Mouse (Mus musculus): ENCODE data around the gene Bphl.
"Not testable (repeated sequence)": the region's sequence is repeated elsewhere in the genome, so short reads cannot be mapped to it uniquely, and the experiment has no call there.

The Bphl gene

DNA sequence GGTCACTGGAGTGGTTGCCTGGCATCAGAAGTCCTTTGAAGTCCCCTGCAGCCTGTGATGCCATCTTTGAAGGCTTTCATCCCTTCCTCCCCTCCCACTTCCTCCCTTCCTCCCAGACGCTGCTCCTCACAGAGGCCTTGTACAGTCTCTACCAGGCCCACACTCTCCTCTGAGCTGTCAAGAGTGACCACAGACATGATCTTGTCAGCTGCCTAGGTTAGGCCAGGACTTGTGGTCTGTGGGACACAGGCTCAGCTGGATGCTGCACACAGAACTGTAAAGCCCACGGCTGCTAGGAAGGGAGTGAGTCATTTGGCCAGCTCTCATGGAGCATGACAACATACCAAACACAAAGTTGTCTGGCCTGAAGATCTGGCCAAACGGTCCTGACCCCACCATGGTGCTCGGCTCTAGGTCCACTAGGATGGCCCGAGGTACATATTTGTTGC is 50.8 kb downstream of the Bphl start:
- DNase-seq (ENCODE audit: low spot score in 2 of 2) = not testable (repeated sequence)

DNA sequence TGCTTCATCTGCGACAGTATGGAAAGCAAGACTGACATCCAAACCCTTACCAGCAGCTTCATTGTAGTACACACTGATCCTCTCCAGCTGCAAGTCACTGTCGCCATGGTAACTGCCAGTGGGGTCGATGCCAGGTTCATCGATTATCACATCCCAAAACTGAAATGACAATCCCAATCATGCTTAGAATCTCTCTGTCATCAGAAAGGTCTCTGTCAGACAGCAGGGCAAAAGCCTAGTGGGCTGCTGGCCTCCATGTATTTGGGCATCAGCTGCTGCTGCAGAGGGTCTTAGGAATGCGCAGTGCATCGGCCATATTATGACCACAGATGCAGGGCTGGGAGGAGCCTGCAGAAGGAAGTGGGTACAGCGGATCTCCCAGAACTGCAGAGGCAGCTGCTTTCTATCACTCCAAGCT is 51.5 kb downstream of the Bphl start:
- DNase-seq (ENCODE audit: low spot score in 2 of 2) = peak in 1 of 2 experiments; percentile 34

DNA sequence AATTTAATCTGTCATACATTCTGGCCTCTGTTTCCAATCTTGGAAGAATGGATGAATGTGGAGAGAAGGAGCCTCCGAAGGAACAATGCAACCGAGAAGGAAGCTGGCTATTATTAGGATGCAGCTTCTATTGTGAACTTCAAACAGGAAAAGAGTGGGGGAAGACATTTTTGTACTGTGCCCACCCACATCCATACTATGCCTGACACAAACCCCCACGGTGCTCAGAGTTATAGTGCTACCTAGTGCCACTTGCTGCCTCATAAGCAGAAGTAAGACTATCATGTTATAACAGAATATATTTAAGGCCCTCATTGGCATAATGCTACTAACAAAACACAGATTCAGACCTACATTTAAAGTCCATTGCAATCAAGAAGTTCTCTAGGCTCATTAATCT is 52.0 kb downstream of the Bphl start:
- no peak for DNase-seq (ENCODE audit: low spot score in 2 of 2)

DNA sequence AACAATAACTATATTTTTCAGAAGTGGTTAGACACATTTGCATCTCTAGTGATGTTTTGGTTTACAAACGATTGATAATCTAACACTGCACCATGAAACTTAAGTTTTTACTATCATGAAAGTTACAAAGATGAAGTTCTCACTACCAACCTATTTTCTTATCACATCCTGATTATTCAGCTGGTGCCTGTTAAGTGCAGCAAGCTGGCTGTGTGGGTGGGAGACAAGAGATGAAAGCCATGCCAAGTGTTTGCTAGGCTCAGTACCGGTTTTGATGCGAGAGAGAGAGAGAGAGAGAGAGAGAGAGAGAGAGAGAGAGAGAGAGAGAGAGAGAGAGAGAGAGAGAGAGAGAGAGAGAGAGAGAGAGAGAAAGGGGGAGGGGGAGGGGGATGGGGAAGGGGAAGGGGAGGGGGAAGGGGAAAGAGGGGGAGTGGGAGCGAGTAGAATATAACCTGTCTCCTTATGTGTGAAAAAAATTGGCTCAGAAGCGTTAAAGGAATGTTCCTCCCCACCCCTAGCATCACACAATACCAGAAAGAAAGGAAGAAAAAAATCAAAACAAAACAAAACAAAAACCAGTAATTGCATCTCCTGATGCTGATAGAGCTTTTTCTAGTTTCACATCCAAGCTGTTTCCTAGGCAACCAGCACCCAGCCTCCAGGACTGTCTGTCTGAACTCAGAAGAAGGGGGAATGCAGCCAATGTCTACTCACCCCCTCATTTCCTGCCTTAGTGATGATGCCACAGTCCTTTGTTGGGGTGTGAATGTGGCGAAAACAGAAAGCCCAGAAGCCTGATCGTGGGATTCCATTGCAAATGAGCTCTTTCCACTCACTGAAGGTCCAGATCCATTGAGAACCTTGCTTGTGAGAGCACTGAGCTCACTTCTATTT is 58.4 kb downstream of the Bphl start:
- DNase-seq (ENCODE audit: low spot score in 2 of 2) = peak; percentile 35 to 37

DNA sequence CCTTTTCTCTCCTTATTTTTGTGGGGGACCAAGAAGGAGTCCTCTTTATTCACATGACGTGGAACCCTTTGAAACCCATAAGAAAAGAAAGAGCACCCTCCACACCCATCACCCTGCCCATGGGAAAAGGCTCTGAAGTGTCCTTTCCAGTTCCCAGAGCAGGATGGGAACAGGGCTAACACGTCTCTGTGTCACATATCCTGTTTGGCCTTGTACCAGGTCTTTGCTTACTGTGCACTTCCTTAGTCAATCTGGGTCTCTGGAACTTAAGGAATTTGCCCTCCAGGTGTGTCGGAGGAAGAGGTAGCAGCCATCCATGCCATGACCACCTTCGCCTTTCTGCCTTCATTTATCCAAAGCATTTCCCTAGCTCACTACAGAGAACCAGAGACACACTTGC is 59.1 kb downstream of the Bphl start:
- DNase-seq (ENCODE audit: low spot score in 2 of 2) = no peak

DNA sequence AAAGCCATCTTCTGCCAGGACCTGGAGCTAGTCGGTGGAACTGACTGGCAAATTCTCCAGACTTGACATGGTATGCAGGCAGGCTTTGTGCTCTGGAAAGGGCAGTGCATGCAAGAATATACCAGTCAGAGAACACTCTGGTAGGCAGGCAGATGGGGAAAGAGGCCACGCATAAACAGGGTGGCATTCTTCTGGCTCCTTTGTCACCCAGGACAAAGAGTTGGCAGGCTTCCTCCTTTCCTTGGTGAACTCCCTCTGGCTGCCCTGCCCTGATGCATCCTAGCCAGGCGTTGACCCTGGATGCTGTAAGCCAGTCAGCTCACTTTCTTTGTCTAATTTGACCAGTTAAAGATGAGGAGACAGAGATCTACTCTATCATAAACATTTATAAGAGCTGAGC is 59.7 kb downstream of the Bphl start:
- no peak for DNase-seq (ENCODE audit: low spot score in 2 of 2)

DNA sequence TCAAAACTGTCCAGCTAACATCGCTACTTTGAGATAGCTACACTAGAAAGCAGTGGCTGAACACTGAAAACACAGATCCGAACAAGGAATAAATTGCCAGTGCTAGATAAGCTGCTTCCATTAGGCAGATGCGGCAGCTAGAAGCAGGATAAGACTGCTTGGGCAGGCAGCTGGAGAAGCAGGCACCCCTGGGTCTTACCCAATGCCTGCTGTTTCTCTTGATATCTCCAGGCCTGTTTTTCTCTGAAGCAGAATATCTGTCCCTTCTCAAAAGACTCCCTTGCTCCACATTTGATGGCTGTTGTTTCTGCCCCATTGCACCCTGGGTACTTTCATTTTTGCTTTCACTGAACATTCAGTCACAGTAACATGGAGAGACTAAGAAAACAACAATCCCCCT is 63.3 kb downstream of the Bphl start:
- no peak for DNase-seq (ENCODE audit: low spot score in 2 of 2)

DNA sequence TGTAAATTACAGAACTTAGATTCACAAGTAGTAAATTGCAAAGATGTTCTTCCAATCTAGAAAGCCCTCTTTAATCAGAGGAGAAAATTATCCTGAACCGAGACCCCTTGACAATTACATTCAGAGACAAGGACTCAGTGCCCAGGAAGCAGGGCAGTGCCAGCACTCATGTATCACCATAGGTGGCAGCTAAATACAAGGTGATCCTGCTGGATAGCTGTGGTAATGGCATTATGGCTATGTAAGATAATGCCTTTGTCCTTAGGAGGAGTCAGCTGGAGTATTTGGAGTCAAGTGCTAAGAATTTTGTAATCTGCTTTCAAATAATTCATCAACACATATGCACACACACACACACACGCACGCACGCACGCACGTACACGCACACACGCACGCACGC is 63.9 kb downstream of the Bphl start:
- no peak for DNase-seq (ENCODE audit: low spot score in 2 of 2)

DNA sequence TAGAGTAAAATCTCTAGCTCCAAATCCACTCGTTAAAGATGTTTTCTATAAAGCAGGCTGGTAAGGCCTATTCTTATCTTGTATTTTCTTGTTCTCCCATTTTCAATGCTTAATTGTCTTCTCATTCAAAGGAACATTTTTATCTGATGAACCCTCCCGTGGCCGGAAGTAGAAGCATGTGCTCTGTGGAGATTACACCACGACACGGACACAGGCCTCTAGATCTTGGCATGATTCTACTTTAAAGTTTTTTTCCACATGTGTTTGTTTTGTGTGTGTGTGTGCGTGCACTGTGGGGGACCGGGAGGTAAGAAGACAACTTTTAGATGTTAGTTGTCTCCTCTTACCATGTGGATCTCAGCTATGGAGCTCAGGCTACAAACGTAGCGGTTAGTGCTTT is 64.5 kb downstream of the Bphl start:
- no peak for DNase-seq (ENCODE audit: low spot score in 2 of 2)

DNA sequence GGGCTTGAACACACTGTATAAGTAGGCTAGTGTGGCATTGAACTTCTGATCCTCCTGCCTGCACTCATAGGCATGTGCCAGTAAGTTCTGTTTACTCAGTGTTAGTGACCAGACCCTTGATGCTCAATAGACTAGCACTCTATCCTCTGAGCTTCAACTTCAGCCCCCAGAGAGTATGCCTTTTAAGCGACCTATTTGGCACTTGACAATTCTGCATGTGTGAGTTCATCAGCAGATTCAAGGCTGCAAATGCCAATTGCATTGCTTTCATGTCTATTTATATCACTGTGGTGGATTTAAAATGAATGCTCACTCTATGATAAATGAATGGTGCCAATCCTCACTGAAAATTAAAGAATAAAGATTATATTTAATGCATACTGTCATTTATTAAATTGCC is 68.0 kb downstream of the Bphl start:
- no peak for DNase-seq (ENCODE audit: low spot score in 2 of 2)

DNA sequence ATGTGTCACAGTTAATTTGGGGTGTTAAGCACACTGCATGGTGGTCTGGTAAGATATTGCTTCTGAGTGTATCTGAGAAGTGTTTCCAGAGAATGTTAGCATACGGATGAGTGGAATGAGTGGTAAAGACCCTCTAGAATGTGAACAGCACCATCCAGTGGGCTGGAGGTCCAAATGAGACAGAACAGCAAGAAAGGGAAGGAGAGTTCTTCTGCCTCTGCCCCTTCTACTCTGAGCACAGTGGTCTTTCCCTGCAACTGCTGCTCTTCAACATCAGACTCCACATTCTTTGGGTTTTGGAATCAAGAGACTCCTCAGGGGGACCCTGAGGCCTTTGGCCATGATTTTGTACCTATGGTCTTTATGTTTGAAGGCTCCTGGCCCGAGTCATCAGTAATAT is 68.9 kb downstream of the Bphl start:
- DNase-seq (ENCODE audit: low spot score in 2 of 2) = no peak

DNA sequence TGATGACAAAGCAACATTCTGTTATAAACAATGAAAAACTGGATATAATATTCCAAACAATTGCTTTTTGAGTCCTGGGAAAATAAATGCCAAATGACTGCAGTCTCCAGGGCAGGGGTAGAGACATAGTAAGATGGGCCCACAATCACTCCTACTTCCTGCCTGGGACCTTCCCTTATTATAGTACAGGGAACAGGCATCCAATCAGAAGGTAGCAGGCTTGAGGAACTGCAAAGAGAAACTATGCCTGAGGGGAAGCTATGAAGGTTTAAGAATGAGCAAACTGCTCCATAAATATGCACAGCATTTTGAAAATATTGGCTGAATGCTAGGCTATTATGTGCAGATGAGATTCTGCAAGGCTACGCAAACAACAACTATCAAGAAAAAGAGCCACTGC is 69.6 kb downstream of the Bphl start:
- no peak for DNase-seq (ENCODE audit: low spot score in 2 of 2)

DNA sequence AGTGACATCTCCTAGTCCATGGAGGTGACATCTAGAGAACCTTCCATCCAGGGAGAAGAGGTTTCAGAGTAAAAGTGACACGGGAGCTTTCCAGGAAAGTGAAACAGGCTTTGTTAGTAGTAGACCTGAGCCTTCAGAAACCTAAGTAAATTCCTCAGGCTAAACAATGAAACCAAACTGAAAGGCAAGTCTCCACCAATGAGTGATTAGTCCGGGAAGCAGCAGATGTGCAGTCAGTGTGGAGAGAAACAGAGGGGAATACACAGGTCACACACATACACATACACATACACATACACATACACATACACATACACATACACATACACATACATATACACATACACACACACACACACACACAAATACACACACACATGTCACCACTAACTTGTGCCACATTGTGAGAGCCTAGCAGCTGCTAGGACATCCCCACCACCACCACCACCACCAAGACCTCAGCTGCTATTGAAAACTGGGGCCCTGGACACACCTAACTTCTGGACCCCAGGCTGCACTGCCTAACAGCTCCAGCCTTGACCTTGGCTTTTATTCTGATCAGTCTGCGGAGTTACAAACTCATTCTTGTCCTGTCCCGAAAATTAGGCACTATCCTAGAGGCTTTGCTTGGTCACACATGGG is 71.8 kb downstream of the Bphl start:
- DNase-seq (ENCODE audit: low spot score in 2 of 2) = no peak

DNA sequence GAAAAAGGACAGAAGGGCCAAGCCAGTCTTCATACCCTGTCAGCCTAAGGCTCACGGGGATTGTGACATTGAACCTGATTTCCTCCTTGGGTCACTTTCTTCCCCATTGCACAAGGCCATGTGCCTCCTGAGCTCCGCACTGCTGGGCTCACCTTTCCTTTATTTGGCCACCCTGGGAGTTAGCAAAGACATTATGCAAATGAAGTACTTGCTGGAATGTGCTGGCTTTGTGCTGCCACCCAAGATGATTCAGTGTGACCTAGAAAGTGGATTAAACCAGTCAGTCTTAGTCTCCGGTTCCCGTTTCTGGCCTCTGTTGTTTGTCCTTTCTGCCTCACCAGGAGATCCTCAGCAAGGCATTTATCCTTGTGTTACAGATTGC is 72.3 kb downstream of the Bphl start:
- no peak for DNase-seq (ENCODE audit: low spot score in 2 of 2)

DNA sequence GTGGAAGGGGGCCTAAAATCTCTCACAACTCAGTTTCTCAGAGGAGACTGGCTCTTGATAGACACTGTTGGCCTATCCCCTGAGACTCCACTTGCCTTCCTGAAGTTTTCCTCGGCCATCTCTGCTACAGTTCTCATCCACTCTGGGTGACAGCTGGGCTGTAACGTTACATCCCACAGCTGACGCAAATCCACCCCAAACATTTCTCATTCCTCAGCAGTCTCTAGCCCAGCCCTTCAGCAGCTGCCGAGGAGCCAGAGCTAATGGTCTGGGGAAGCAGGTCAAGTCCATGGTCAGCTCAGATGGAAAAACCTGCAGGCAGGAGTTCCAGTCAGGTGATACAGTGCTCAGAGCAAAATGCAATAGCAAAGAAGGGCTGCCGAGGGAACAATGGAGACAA is 73.6 kb downstream of the Bphl start:
- DNase-seq (ENCODE audit: low spot score in 2 of 2) = no peak

DNA sequence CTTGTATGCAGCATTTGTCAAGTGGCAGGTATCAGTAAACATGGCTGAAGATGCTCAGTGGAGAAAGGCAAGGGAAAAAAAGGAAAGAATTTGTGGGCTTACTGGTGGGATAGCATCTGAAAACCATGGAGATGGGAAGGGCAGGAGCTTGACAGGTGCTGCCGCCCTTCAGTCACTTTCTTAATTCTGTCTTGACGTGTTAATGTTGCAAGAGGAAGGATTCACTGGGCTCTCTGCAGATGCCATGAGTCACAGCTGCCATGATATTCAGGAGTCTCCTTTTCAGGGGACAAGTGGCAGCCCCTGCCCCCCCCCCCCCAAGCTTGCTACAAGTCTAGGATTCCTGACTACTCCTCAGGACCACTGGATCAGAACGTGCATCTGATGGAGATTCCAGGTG is 74.5 kb downstream of the Bphl start:
- DNase-seq (ENCODE audit: low spot score in 2 of 2) = no peak

DNA sequence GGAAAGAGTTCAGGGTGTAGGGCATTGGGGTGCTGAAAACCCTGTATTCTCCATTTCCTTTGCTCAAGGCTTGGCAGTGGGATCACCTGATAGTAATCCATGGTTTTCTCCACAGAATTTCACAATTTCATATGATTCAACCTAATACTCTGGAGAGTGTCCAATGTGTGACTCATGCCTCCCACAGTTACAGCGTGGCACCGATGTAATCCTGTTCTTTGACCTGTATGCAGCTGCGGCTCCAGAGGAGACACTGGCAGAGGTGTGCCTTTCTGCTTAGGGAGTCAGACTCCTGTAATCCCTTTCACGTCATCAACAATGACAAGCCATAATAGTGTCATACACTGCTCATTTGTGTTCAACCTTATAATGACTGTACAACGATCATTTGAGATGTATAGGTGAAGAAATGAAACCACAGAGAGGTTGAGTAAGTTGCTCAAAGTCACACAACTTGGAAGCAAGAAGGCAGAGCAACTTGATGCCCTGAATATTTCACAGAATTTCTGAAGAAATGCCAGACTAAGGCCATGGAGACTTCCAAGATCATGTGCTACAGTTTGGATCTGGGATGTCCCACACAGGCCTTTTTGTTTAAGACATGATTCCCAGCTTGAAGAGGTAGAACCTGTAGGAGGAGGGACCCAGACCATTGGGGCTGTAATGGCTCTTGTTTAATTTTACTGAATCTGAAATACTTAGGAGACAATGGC is 75.1 kb downstream of the Bphl start:
- DNase-seq (ENCODE audit: low spot score in 2 of 2) = no peak

DNA sequence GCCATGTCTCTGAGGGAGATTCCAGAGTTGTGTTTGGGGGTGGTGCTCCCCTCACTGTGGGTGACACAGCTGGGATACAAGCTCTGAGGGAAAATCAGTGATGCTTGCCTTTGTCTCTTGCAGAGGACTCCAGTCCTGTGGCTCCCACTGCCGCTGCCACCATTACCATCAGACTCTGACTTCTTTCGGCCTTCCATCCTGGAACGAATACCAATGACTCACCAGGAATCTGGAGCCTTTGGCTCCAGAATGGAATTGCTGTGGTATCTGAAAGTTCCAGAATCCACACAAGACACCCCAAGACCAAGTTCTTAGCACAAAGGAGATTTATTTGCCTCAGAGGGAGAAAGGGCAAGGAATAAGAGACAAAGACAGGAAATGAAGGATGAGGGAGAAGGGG is 75.7 kb downstream of the Bphl start:
- DNase-seq (ENCODE audit: low spot score in 2 of 2) = no peak

DNA sequence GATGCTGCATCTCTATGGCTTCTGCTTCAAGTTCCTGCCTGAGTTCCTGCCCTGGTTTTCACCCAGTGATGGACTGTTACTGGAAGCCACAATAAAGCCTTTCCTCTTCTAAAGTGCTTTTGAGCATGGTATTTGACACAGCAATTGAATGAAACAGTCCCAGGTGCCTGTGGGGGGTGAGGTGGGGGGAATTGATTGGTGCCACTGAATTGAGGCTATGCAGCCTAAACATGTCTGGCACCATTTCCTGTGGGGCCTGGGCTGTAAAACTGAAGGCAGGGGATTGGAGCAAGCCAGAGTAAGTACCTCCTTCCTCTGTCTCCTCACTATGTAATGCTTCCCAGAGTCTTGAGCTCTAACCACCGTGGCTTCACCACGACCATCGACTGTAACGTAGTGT is 77.3 kb downstream of the Bphl start:
- peak; percentile 36 to 44 for DNase-seq (ENCODE audit: low spot score in 2 of 2)

DNA sequence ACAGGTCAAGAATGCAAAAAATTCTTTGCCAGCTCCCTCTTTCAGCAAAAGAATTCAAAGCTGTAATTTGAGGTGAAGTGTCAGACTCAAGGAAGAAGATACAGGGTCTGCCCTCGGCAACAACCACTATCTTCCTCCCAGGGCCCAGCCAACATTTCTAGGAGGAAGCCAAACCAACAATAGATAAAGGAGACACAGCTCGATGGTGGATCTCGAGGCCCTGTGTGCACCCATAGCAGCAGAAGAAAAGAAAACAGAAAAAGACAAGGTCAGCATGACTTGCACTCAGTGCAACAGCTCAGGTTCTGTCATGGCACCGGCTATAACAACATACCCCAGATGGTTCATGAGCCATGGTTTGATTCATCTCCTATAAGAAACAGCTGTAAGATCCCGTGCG is 79.1 kb downstream of the Bphl start:
- no peak for DNase-seq (ENCODE audit: low spot score in 2 of 2)

DNA sequence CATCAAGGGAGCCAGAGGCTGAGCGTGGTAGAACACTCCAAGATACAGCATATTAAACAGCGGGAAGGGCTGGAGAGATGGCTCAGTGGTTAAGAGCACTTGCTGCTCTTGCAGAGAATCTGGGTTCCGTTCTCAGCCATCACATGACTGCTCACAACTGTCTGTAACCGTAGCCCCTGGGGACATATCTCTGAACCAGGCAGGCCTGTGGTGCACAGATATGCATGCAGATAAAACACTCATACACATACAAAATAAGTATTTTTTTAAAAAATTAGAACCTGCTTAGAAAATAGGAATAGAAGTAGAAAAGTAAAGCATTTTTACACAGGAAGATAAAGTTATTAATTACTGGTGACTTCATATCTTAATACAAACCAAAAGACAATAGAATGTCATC is 81.4 kb downstream of the Bphl start:
- DNase-seq (ENCODE audit: low spot score in 2 of 2) = no peak

DNA sequence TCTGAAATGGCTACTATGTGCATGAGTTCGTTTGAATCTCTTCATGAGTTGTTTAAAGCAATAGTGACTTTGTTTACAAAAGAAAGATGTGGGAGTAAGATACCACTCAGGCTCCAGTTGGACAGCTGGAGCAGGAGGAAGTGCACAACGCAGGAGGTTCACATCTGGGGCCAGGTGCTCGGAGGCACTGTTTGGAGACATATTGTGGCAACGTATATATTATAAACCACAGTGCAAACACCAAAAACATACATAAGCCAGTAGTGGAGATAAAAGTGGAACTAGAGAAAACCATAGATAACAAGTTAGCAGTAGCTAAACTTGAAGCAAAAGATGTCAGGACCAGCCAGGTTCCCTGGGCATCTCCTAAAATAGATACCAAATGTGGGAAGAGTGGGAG is 82.0 kb downstream of the Bphl start:
- peak; percentile 49 to 51 for DNase-seq (ENCODE audit: low spot score in 2 of 2)

DNA sequence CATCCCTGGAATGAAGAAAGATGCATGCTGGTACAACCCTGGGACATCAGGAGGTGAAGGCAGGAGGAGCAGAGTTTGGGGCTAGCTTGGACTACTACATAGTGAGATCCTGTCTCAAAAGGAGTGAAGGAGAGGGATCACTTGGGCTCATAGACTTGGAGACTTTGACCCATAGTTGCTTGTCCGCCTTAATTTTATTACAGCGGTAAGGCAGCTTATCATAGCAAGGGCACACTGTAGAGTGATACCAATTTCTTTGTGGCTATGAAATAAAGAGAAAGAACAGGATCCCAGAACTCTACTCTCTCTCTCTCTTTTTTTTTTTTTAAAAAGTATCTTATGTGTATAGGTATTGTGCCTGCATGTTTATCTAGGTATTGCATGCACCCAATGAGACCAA is 83.1 kb downstream of the Bphl start:
- no peak for DNase-seq (ENCODE audit: low spot score in 2 of 2)
